Mouse (Mus musculus): Measurements from ENCODE around the gene Btbd35f7. TPM values are rescaled to one million over a fixed set of nuclear protein-coding genes. Genes with fewer than 3 reads are reported as not detected.
"Not testable (repeated sequence)": the region's sequence is repeated elsewhere in the genome, so short reads cannot be mapped to it uniquely, and the experiment has no call there.

Btbd35f7 gene
- total RNA-seq (2015; ENCODE audit: low replicate concordance): not detected in 2 replicates
- total RNA-seq (2017; ENCODE audit: low replicate concordance): not detected in 2 replicates

GRCm38 (mm10) chrX:5668767-5669166, at the start of gene Btbd35f7:
Gene Btbd35f7, plus strand, starts transcription at chrX:5669067.
- ATAC-seq (replicated peaks; ENCODE audit: low FRiP score, poor library complexity, severe bottlenecking): not testable (repeated sequence)

Other genes with a start within 250 kb of the Btbd35f7 start
- not detected in 2 replicates for gene Mycs, start 199.8 kb upstream of the Btbd35f7 start, total RNA-seq (2015; ENCODE audit: low replicate concordance)
- gene Mycs, start 199.8 kb upstream of the Btbd35f7 start, total RNA-seq (2017; ENCODE audit: low replicate concordance): not detected in 2 replicates